Mouse (Mus musculus) urinary bladder, adult 2 months (tissue): ENCODE measurements around the gene Ablim1. TPM values are rescaled to one million over a fixed set of nuclear protein-coding genes. Genes with fewer than 3 reads are reported as not detected.

Experiments
- DNase-seq: peaks from one replicate; pipeline ENCODE4 v3.0.0; 2022; ENCODE audit warnings: low spot score
- polyA plus RNA-seq: library from polyadenylated mRNA; depleted of rRNA; stranded (reverse); fragments of >200 nt; gene quantifications from 2 replicates; pipeline ENCODE4 v1.2.3, GENCODE M21; 2012

Ablim1 gene
- polyA plus RNA-seq, 1 experiment = 24.3 TPM

GRCm38 (mm10) chr19:57343860-57344259, 29.1 kb upstream of the Ablim1 start:
- no peak for DNase-seq

- DNase-seq = no peak
Measured at GRCm38 (mm10) chr19:57340900-57341742, 26.4 kb upstream of the Ablim1 start.

GRCm38 (mm10) chr19:57339281-57339864, 24.7 kb upstream of the Ablim1 start:
- DNase-seq = no peak

GRCm38 (mm10) chr19:57335135-57335534, 20.4 kb upstream of the Ablim1 start:
- DNase-seq = no peak

GRCm38 (mm10) chr19:57333356-57333755, 18.6 kb upstream of the Ablim1 start:
- DNase-seq = no peak

GRCm38 (mm10) chr19:57331237-57331636, 16.5 kb upstream of the Ablim1 start:
- DNase-seq = no peak

- no peak for DNase-seq
Measured at GRCm38 (mm10) chr19:57330309-57330708, 15.6 kb upstream of the Ablim1 start.

GRCm38 (mm10) chr19:57328792-57329191, 14.1 kb upstream of the Ablim1 start:
- no peak for DNase-seq

- no peak for DNase-seq
Measured at GRCm38 (mm10) chr19:57328269-57328668, 13.6 kb upstream of the Ablim1 start.

- no peak for DNase-seq
Measured at GRCm38 (mm10) chr19:57327679-57328078, 13.0 kb upstream of the Ablim1 start.

GRCm38 (mm10) chr19:57325748-57326300, 11.1 kb upstream of the Ablim1 start:
- DNase-seq = no peak

GRCm38 (mm10) chr19:57323087-57323486, 8.4 kb upstream of the Ablim1 start:
- DNase-seq = no peak

- DNase-seq = no peak
Measured at GRCm38 (mm10) chr19:57322491-57322890, 7.8 kb upstream of the Ablim1 start.

- no peak for DNase-seq
Measured at GRCm38 (mm10) chr19:57321839-57322238, 7.1 kb upstream of the Ablim1 start.

- no peak for DNase-seq
Measured at GRCm38 (mm10) chr19:57320656-57321382, 6.1 kb upstream of the Ablim1 start.

- DNase-seq = no peak
Measured at GRCm38 (mm10) chr19:57316597-57316996, 1.9 kb upstream of the Ablim1 start.

- no peak for DNase-seq
Measured at GRCm38 (mm10) chr19:57315013-57315565, 370 bp upstream of the Ablim1 start.

- DNase-seq = no peak
Measured at GRCm38 (mm10) chr19:57313891-57314345, 801 bp downstream of the Ablim1 start.

GRCm38 (mm10) chr19:57313226-57313625, 1.5 kb downstream of the Ablim1 start:
- no peak for DNase-seq

GRCm38 (mm10) chr19:57309980-57310379, 4.7 kb downstream of the Ablim1 start:
- DNase-seq = no peak

GRCm38 (mm10) chr19:57306601-57307000, 8.1 kb downstream of the Ablim1 start:
- no peak for DNase-seq

GRCm38 (mm10) chr19:57305972-57306371, 8.7 kb downstream of the Ablim1 start:
- DNase-seq = no peak
